Mouse (Mus musculus): ENCODE measurements at regions not wholly inside any gene's neighbourhood (a gene's known extent, or its start where the extent isn't known, plus 50 kb on each side); places are given as distances from the start of the nearest gene placed in this dataset.

- no peak for TF ChIP-seq POLR2A (IDR thresholded peaks at IDR 0.05; ENCODE audit: low read depth, low read length)
- TF ChIP-seq CTCF (IDR thresholded peaks at IDR 0.05; ENCODE audit: borderline replicate concordance, insufficient read depth, low read length) = no peak
Observed at GRCm38 (mm10) chr8:49492906-49493305, 649.2 kb upstream of the Tenm3 start.
